Mouse (Mus musculus) E14TG2a.4 (cell line): Measurements from ENCODE around the gene Hebp1.
A peak's percentile ranks its signal among the peaks of the same experiment; 100 is the strongest.

Experiments
- H3K27me3 ChIP-seq: 2 replicates; pipeline ENCODE4 v1.6.1; 2014; ENCODE audit warnings: low read length, control low read depth; ENCODE audit not compliant: insufficient read depth
- H3K36me3 ChIP-seq: 2 replicates; pipeline ENCODE4 v1.6.1; 2014; ENCODE audit warnings: low read length, control low read depth; ENCODE audit not compliant: insufficient read depth
- H3K4me1 ChIP-seq: replicated peaks from 2 replicates; pipeline ENCODE4 v1.6.1; 2014; ENCODE audit warnings: low read depth, low read length, control low read depth
- H3K4me3 ChIP-seq: replicated peaks from 2 replicates; pipeline ENCODE4 v1.5.1; 2014; ENCODE audit warnings: mild to moderate bottlenecking, low read length
- H3K9me3 ChIP-seq: 2 replicates; pipeline ENCODE4 v1.6.1; 2014; ENCODE audit warnings: low read length, control low read depth
- CTCF ChIP-seq: conservative IDR thresholded peaks from 2 replicates; pipeline ENCODE4 v1.5.1; 2014; ENCODE audit warnings: low read length
- NANOG ChIP-seq: IDR thresholded peaks from 2 replicates; pipeline ENCODE4 v1.6.1; 2014; ENCODE audit warnings: borderline replicate concordance, low read length, mixed read lengths
- POU5F1 ChIP-seq: IDR thresholded peaks from 2 replicates; pipeline ENCODE4 v1.6.1; 2014; ENCODE audit warnings: low read length, borderline replicate concordance

The Hebp1 gene

DNA sequence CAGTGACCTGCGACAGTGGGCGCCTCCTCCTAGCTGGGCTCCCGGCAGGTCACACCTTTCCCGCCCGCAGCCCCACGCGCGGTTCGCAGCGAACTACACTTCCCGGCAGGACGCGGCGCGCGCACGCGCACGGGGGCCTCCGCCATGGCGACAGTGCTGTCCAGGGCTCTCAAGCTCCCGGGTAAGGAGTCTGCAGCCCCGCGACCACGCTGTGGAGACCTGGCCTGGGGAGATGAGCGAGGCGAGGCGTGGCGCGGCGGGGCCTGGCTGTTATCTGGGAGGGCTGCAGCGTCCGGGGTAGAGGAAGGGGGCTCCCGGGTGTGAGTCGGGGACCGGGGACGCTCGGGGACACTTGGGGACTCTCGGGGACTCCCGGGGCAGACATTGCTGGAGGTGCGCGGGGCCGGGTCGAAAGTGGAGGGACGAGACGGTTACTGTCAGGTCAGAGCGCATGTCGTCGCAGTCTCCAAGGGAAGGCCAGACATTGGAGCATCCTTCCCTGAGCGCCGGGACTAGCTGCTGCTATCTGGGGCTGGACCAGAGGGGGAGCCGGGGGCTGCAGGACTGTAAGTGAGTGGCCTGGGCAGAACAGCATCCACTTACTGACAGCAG is at the start of gene Hebp1, which contains the start of gene Fam234b:
Hebp1 (minus strand) TSS at position 102 of the 612 bp plus-strand sequence.
Fam234b (plus strand) TSS at position 57 of the 612 bp plus-strand sequence.
- peaks cover 21% of the 10 kb centered on the region for H3K27me3 ChIP-seq
- H3K4me3 ChIP-seq, result peak within 1 kb of the TSS; percentile 86
- no peaks in the 10 kb centered on the region for H3K36me3 ChIP-seq
- TF ChIP-seq CTCF (no peak), NANOG (no peak), POU5F1 (no peak)
- peaks cover 31% of the 10 kb centered on the region for H3K4me1 ChIP-seq
- no peaks in the 10 kb centered on the region for H3K9me3 ChIP-seq

DNA sequence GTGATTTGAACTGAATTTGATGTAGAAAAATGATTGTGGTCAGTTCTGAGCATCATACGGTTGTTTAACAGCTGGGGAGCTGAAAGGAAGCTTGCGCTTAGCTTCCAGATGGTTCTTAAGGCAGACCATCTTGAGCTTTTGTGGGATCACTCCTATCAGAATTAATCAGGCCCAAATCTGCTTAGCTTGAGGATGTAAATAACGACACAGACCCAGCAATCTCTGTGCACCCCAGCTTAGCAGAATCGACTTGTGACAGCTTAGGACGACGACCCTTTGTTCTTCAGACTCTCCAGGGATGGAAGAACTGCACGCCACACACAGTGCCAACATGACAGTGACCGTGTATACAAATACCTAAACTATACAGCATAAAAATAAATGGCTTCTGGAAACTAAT is 47.8 kb upstream of the Hebp1 start:
- H3K4me3 ChIP-seq, result no peak overlapping the region
- no peaks in the 10 kb centered on the region for H3K36me3 ChIP-seq
- no peak for TF ChIP-seq POU5F1
- TF ChIP-seq NANOG, result no peak
- TF ChIP-seq CTCF, result no peak
- H3K9me3 ChIP-seq, result no peaks in the 10 kb centered on the region
- peaks cover 53% of the 10 kb centered on the region for H3K27me3 ChIP-seq
- H3K4me1 ChIP-seq, result peaks cover 26% of the 10 kb centered on the region

DNA sequence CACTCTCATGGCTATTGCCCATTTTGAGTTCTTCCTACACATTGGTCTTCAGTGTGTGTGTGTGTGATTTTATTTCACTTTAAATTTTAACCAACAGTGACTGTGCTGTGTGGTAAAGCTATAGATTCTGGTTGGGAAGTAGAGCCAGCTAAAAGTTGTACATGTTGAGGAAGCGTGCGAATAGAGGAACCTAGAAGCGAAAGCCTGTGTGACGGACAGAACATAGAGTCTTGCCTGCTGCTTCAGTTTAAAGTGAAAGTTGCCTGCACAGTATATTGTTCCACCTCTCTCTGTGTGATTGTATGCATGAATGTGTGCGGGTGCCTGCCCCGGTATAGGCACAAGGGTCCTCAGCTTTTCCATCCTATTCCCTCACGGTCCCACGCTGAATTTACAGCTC is 42.5 kb upstream of the Hebp1 start:
- H3K9me3 ChIP-seq, result no peaks in the 10 kb centered on the region
- TF ChIP-seq POU5F1 (no peak), CTCF (no peak), NANOG (no peak)

DNA sequence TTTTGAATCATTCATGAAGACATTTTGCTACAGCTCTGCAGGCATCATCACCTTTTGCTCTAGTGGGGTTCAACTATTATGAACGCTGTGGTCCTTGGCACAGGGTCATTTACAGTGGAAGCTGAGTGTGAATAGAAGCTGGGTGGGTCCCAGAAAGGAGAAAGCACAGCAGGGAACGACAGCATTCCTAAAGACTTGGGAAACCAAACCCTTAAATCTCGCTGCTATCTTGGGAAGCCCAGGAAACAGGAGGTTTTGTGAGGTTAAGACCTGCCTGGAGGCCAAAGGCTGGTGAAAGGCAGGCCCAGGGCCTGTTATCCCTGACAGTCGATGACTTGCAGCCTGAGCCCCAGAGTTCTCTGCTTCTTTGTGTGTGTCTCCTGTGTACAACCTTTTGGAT is 40.4 kb upstream of the Hebp1 start:
- H3K36me3 ChIP-seq, result peaks cover 3% of the 10 kb centered on the region; the same call in 1 of the 2 replicates

More for the DNA sequence above, 42.5 kb upstream of the Hebp1 start:
- H3K4me1 ChIP-seq, result peaks cover 48% of the 10 kb centered on the region
- H3K27me3 ChIP-seq, result peaks cover 46% of the 10 kb centered on the region
- no peaks in the 10 kb centered on the region for H3K36me3 ChIP-seq
- no peak overlapping the region for H3K4me3 ChIP-seq

DNA sequence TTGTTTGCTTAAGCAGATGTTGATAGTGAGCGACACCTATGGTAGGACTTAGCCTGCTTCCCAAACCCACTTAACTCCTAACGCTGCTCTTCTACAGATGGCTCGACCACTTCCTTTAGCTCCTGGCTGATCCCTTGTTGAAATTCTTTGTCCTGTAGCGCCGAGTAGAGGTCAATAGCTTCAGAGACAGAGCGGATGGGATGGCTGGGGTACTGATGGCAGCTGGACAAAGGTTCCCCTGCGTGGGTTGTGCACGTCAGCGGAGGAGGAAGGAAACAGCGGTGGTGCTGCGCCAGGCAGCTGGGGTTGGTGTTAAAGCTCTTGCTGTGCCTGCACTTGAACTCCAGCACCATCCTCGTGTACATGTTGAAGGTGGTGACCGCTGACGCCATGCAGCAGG is 39.5 kb upstream of the Hebp1 start:
- TF ChIP-seq CTCF (no peak), NANOG (no peak), POU5F1 (no peak)
- peaks cover 44% of the 10 kb centered on the region for H3K4me1 ChIP-seq
- H3K9me3 ChIP-seq, result no peaks in the 10 kb centered on the region
- H3K4me3 ChIP-seq, result peak overlapping the region; percentile 41
- H3K27me3 ChIP-seq, result peaks cover 31% of the 10 kb centered on the region
- peaks cover 4% of the 10 kb centered on the region; the same call in 1 of the 2 replicates for H3K36me3 ChIP-seq

More for the DNA sequence above, 40.4 kb upstream of the Hebp1 start:
- H3K9me3 ChIP-seq, result no peaks in the 10 kb centered on the region
- H3K27me3 ChIP-seq, result peaks cover 29% of the 10 kb centered on the region
- TF ChIP-seq POU5F1 (no peak), CTCF (no peak), NANOG (no peak)
- H3K4me1 ChIP-seq, result peaks cover 44% of the 10 kb centered on the region
- H3K4me3 ChIP-seq, result no peak overlapping the region

DNA sequence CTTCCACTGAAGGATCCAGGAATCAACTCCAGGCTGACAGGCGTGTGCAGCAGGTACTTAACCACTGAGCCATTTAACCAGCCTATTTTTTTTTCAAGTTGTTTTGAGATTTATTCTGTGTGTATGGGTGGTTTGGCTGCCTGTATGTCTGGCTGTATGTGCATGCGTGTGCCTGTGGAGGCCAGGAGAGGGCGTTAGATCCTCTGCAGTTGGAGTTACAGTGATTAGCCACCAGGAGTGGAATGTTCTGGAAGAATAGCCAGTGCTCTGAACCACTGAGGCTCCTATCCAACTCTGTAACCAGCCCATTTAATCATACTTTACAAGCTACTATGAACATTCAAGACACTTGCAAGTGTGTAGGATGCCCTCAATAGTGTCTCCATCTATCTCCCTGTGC is 38.8 kb upstream of the Hebp1 start:
- peaks cover 35% of the 10 kb centered on the region for H3K27me3 ChIP-seq
- peaks cover 40% of the 10 kb centered on the region for H3K4me1 ChIP-seq
- peak; percentile 16; the same call in 1 of the 2 replicates for TF ChIP-seq CTCF
- no peak for TF ChIP-seq POU5F1

DNA sequence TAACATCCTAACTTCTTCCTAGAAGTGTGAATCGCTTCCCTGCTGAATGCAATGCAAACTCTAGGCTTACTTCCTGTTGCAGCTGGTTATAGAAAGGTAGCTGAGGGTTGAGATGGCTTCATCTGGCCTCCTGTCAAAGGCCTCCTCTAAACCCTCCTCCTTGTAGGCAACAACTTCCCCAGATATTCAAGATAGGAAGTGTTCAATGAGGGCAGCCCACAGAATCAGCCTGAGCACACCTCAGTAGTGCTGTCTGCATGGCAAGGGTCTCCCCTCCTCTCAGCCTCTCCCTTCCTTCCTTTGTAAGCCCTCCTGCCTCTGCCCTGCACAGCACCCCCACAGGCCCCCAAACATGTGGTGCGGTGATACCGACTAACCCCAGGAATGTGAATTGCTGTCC is 37.9 kb upstream of the Hebp1 start:
- Histone ChIP-seq H3K4me3 (no peak overlapping the region), H3K4me1 (peaks cover 32% of the 10 kb centered on the region), H3K27me3 (peaks cover 31% of the 10 kb centered on the region), H3K9me3 (no peaks in the 10 kb centered on the region), H3K36me3 (peaks cover 7% of the 10 kb centered on the region)
- TF ChIP-seq POU5F1 (no peak), CTCF (no peak), NANOG (no peak)

More for the DNA sequence above, 38.8 kb upstream of the Hebp1 start:
- Histone ChIP-seq H3K4me3 (no peak overlapping the region), H3K9me3 (no peaks in the 10 kb centered on the region), H3K36me3 (peaks cover 7% of the 10 kb centered on the region)

DNA sequence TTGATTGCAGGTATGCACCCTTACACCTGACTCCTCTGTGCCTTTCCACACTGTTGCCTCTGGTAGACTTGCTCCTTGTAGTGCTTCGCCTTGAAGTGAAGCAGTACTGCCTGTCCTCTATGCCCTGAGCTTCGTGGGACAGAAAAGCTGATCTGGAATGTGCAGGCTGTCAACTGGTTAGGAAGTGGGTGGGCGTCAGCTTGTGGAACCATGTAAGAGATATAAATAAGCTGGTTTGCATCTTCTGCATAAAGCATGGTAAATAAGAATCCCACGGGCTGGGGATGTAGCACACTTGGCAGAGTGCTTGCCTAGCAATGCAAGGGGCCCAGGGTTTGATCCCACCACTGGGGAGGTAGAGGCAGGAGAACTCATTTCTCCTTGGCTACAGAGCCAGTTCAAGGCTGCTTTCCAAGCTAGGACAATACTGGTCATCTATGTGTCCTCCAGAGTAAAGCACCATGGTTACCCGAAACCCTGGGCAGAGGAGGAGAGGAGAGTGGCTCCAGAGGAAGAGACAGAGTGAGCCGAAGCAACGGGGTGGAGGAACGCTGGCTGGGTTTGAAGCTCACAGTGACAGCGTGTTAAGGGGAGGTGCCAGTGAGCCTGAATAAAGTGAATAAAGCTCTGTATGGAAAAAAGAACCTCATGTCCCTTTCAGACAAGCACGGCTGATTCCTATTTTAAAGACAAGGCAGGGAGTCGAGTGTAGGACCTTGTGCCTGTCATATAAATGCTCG is 34.8 kb upstream of the Hebp1 start:
- H3K9me3 ChIP-seq, result no peaks in the 10 kb centered on the region
- H3K4me3 ChIP-seq, result no peak overlapping the region
- peaks cover 18% of the 10 kb centered on the region; the same call in 1 of the 2 replicates for H3K27me3 ChIP-seq
- peaks cover 7% of the 10 kb centered on the region for H3K36me3 ChIP-seq
- H3K4me1 ChIP-seq, result peaks cover 20% of the 10 kb centered on the region
- TF ChIP-seq NANOG, result no peak
